Mouse (Mus musculus) kidney, postnatal 0 days (tissue): ENCODE data around the gene Thsd1. TPM values are rescaled to one million over a fixed set of nuclear protein-coding genes. Genes with fewer than 3 reads are reported as not detected.

Source experiments
- ATAC-seq: fragments of 200-750 bp; cut with Nextera tagmentation; replicated peaks from 2 replicates; pipeline ENCODE4 v1.8.0; 2017; ENCODE audit warnings: low read depth, moderate number of reproducible peaks, moderate TSS enrichment, moderate library complexity; ENCODE audit not compliant: low FRiP score
- DNase-seq: peaks from one replicate; pipeline ENCODE4 v3.0.0-alpha.2; 2016; ENCODE audit warnings: low spot score
- H3K27ac ChIP-seq: fragments of 300-500 bp; sonication (generic); 2 replicates; pipeline ENCODE4 v1.5.1; 2014; ENCODE audit warnings: mild to moderate bottlenecking
- H3K27me3 ChIP-seq: fragments of 300-500 bp; sonication (generic); 2 replicates; pipeline ENCODE4 v1.6.1; 2014; ENCODE audit warnings: low read length, mixed read lengths; ENCODE audit not compliant: insufficient read depth
- H3K36me3 ChIP-seq: fragments of 300-500 bp; sonication (generic); 2 replicates; pipeline ENCODE4 v1.6.1; 2014; ENCODE audit warnings: low read length, mixed read lengths; ENCODE audit not compliant: insufficient read depth
- H3K4me1 ChIP-seq: fragments of 300-500 bp; sonication (generic); replicated peaks from 2 replicates; pipeline ENCODE4 v1.6.1; 2014; ENCODE audit warnings: antibody characterized with exemption, low read length, mixed read lengths; ENCODE audit not compliant: insufficient read depth
- H3K4me2 ChIP-seq: fragments of 300-500 bp; sonication (generic); 2 replicates; pipeline ENCODE4 v1.6.1; 2014; ENCODE audit warnings: mild to moderate bottlenecking, low read length, moderate library complexity, mixed read lengths
- H3K4me3 ChIP-seq: fragments of 300-500 bp; sonication (generic); replicated peaks from 2 replicates; pipeline ENCODE4 v1.5.1; 2014; ENCODE audit warnings: low read depth, low read length
- H3K9ac ChIP-seq: fragments of 300-500 bp; sonication (generic); 2 replicates; pipeline ENCODE4 v1.6.1; 2014; ENCODE audit warnings: low read depth, low read length
- H3K9me3 ChIP-seq: fragments of 300-500 bp; sonication (generic); replicated peaks from 2 replicates; pipeline ENCODE4 v1.6.1; 2016; ENCODE audit warnings: low read length, inconsistent platforms, mixed read lengths
- CTCF ChIP-seq: IDR thresholded peaks from 2 replicates; pipeline ENCODE4 v1.5.1; 2016; ENCODE audit warnings: antibody characterized with exemption, low read depth, mild to moderate bottlenecking, moderate library complexity
- WGBS: fragments of 180-500 bp; shearing (Covaris S2); extraction: QIAGEN DNeasy Blood & Tissue Kit; methylation state at CpG from one replicate; pipeline ENCODE4 v1.1.7; 2014; 5-methylcytosine and 5-hydroxymethylcytosine counted together
- polyA plus RNA-seq: library from polyadenylated mRNA; unstranded; fragments of >200 nt; fragmentation: Nextera tagmentation; extraction: Ambion mirVana; gene quantifications from 2 replicates; pipeline ENCODE4 v1.2.1, GENCODE M21; 2015

Gene Thsd1
- 10.1 and 11.2 TPM in 2 replicates for polyA plus RNA-seq

GRCm38 (mm10) chr8:22227061-22227877 is at the start of gene Thsd1:
Thsd1 (plus strand) TSS chr8:22227313.
- H3K36me3 ChIP-seq, result no peaks in the 10 kb centered on the region
- H3K27me3 ChIP-seq, result no peaks in the 10 kb centered on the region
- DNase-seq (peak; percentile 79), ATAC-seq (peak; percentile 88)
- no peak for TF ChIP-seq CTCF
- peak within 1 kb of the TSS; percentile 89 for H3K4me2 ChIP-seq
- no peaks in the 10 kb centered on the region for H3K9me3 ChIP-seq
- peak within 1 kb of the TSS; percentile 53 for H3K9ac ChIP-seq
- WGBS, result under 1% methylated on average over 39 of the region's 39 CpGs
- H3K4me1 ChIP-seq, result no peaks in the 10 kb centered on the region
- H3K27ac ChIP-seq, result peak within 1 kb of the TSS; percentile 70
- H3K4me3 ChIP-seq, result peak within 1 kb of the TSS; percentile 48

- WGBS, result 3% methylated on average over 3 of the region's 3 CpGs
- H3K36me3 ChIP-seq, result no peaks in the 10 kb centered on the region
- no peaks in the 10 kb centered on the region for H3K9me3 ChIP-seq
- H3K4me1 ChIP-seq, result 0 out of 2 replicates have a peak, but pooled peaks cover 4% of the 10 kb centered on the region
- peak overlapping the region; percentile 81 for H3K4me2 ChIP-seq
- H3K4me3 ChIP-seq, result peak overlapping the region; percentile 64
- DNase-seq (peak; percentile 46), ATAC-seq (no peak; the same call in 1 of the 2 replicates)
- H3K9ac ChIP-seq, result no peak overlapping the region
- H3K27me3 ChIP-seq, result no peaks in the 10 kb centered on the region
- no peak for TF ChIP-seq CTCF
- H3K27ac ChIP-seq, result no peak overlapping the region
Measured at GRCm38 (mm10) chr8:22184884-22185283, 42.2 kb upstream of the Thsd1 start.

- WGBS, result 2% methylated on average over 62 of the region's 63 CpGs
- Histone ChIP-seq H3K27ac (peak within 1 kb of the TSS; percentile 51; the same call in 1 of the 2 replicates), H3K9ac (peak within 1 kb of the TSS; percentile 56), H3K4me1 (0 out of 2 replicates have a peak, but pooled peaks cover 4% of the 10 kb centered on the region), H3K27me3 (no peaks in the 10 kb centered on the region), H3K36me3 (no peaks in the 10 kb centered on the region), H3K9me3 (no peaks in the 10 kb centered on the region), H3K4me3 (peak within 1 kb of the TSS; percentile 64), H3K4me2 (peak within 1 kb of the TSS; percentile 81)
- DNase-seq (peak; percentile 95), ATAC-seq (peak; percentile 97)
- TF ChIP-seq CTCF, result no peak
Measured at GRCm38 (mm10) chr8:22185431-22186397, 41.4 kb upstream of the Thsd1 start, which contains the start of gene Ckap2. Ckap2 (minus strand) TSS chr8:22185819.

- peak within 1 kb of the TSS; percentile 83 for H3K4me3 ChIP-seq
- H3K9me3 ChIP-seq, result no peaks in the 10 kb centered on the region
- 0 out of 2 replicates have a peak, but pooled peaks cover 4% of the 10 kb centered on the region for H3K4me1 ChIP-seq
- H3K4me2 ChIP-seq, result peak within 1 kb of the TSS; percentile 62
- no peaks in the 10 kb centered on the region for H3K27me3 ChIP-seq
- H3K9ac ChIP-seq, result peak within 1 kb of the TSS; percentile 92
- H3K36me3 ChIP-seq, result no peaks in the 10 kb centered on the region
- peak within 1 kb of the TSS; percentile 99 for H3K27ac ChIP-seq
- TF ChIP-seq CTCF, result peak; percentile 93
- peak; percentile 90 for DNase-seq
- ATAC-seq, result peak; percentile 95
- WGBS, result under 1% methylated on average over 72 of the region's 73 CpGs
Measured at GRCm38 (mm10) chr8:22192660-22193431, 34.3 kb upstream of the Thsd1 start, which contains the start of gene Vps36. Vps36 (plus strand) TSS chr8:22192809.

- ATAC-seq (no peak), DNase-seq (peak; percentile 39)
- H3K9ac ChIP-seq, result peak overlapping the region; percentile 92
- 0 out of 2 replicates have a peak, but pooled peaks cover 4% of the 10 kb centered on the region for H3K4me1 ChIP-seq
- TF ChIP-seq CTCF, result no peak
- no peaks in the 10 kb centered on the region for H3K36me3 ChIP-seq
- peak overlapping the region; percentile 83 for H3K4me3 ChIP-seq
- 11% methylated on average over 12 of the region's 12 CpGs for WGBS
- H3K27ac ChIP-seq, result peak overlapping the region; percentile 99
- peak overlapping the region; percentile 62 for H3K4me2 ChIP-seq
- H3K9me3 ChIP-seq, result no peaks in the 10 kb centered on the region
- H3K27me3 ChIP-seq, result no peaks in the 10 kb centered on the region
Measured at GRCm38 (mm10) chr8:22193432-22194010, 33.6 kb upstream of the Thsd1 start.
